Mouse (Mus musculus) cerebellum, adult 8-10 months (tissue): Measurements from ENCODE around the gene Olfr282.

Experiments
- DNase-seq: peaks from one replicate; pipeline ENCODE4 v3.0.0; 2022

The Olfr282 gene

GRCm38 (mm10) chr15:98476281-98476680 is 45.3 kb downstream of the Olfr282 start:
- DNase-seq = no peak

GRCm38 (mm10) chr15:98479568-98480102 is 48.6 kb downstream of the Olfr282 start:
- DNase-seq = no peak

GRCm38 (mm10) chr15:98482701-98483100 is 51.7 kb downstream of the Olfr282 start, which contains the start of gene Lalba:
TSS of gene Lalba (minus strand) at chr15:98482721.
- DNase-seq = no peak

- no peak for DNase-seq
Observed at GRCm38 (mm10) chr15:98483907-98484886, 53.2 kb downstream of the Olfr282 start.

GRCm38 (mm10) chr15:98486433-98487021 is 55.5 kb downstream of the Olfr282 start:
- no peak for DNase-seq
